ENCODE assay signal across 8 mouse cellular contexts in genomic region chr5:38620783-38621182, GRCm38 (mm10). TPM values are rescaled to one million over a fixed set of nuclear protein-coding genes. Genes with fewer than 3 reads are reported as not detected.
A peak's percentile ranks its signal among the peaks of the same experiment; 100 is the strongest.
DNase-seq lines count a peak whose midpoint lies in the region; ATAC-seq lines count a peak whose summit lies in the region.

No protein-coding gene starts in this region.

- intact Hi-C loops in heart, postnatal 25 days (cut with DNase I): no loop called here

- DNase-seq in heart, adult 18-20 months: peak; percentile 16 to 55
- DNase-seq in heart, postnatal 25 days (ENCODE audit: low spot score): no peak
- DNase-seq in A20 (ENCODE audit: low read depth, low spot score): peak; percentile 63
- DNase-seq in adrenal gland, postnatal 10 days: peak; percentile 65
- peak; percentile 39 to 53 for DNase-seq in frontal cortex, postnatal 25 days (ENCODE audit: low spot score in 2 of 2)
- peak; percentile 60 to 76 for DNase-seq in layer of hippocampus, postnatal 10 days (ENCODE audit: low spot score in 2 of 2)
- DNase-seq in retina, adult 2 months (ENCODE audit: low read depth, low spot score): peak; percentile 15

- ATAC-seq in inflammation-experienced regulatory T-cells, adult 6 months: no peak

RNA-seq across cellular contexts. Expression of gene Wdr1, which starts 57.8 kb away (rescaled TPM):
- total RNA-seq in heart, adult 18-20 months (2021): 100 to 1,000 TPM; 122 to 133 TPM
- total RNA-seq in heart, postnatal 25 days (2021): 100 to 1,000 TPM; 129 to 137 TPM
- total RNA-seq in adrenal gland, postnatal 10 days (2021): 100 to 1,000 TPM; 118 to 136 TPM
- 100 to 1,000 TPM; 245 to 249 TPM for total RNA-seq in layer of hippocampus, postnatal 10 days (2021)
- 100 to 1,000 TPM; 339 to 508 (median 369) TPM for polyA plus RNA-seq in inflammation-experienced regulatory T-cells, adult 6 months (2017; shearing (Covaris generic))
